Mouse (Mus musculus) lung, adult 2 months (tissue): Measurements from ENCODE around the gene Zbtb20.

Experiments used
- CTCF ChIP-seq: fragments of 200-500 bp; IDR thresholded peaks from 2 replicates; pipeline ENCODE4 v1.5.1; 2011; ENCODE audit warnings: mild to moderate bottlenecking, low read length, control low read depth; ENCODE audit not compliant: insufficient read depth
- POLR2A ChIP-seq: fragments of 200-500 bp; IDR thresholded peaks from 2 replicates; pipeline ENCODE4 v1.6.1; 2011; ENCODE audit warnings: low read depth, mild to moderate bottlenecking, control low read depth, low read length, borderline replicate concordance; ENCODE audit errors: extremely low read depth

- TF ChIP-seq CTCF (no peak), POLR2A (no peak)
These were observed 509.4 kb downstream of the Zbtb20 start for GRCm38 (mm10) chr16:43384953-43385619.
